Mouse (Mus musculus): ENCODE measurements around the gene Tppp3.

- TF ChIP-seq CTCF (conservative IDR thresholded peaks at IDR 0.05; ENCODE audit: insufficient read depth, insufficient read length, low read depth, low read length): no peak
- no peak for TF ChIP-seq POLR2A (IDR thresholded peaks at IDR 0.05; ENCODE audit: low read depth, low read length)
Observed at GRCm38 (mm10) chr8:105467396-105467985, 3.8 kb downstream of the Tppp3 start.

All from kidney, adult 2 months (tissue).